In genomic region chr11:70605024-70605566, GRCm38 (mm10) we compare ENCODE assay signal across 8 mouse cellular contexts. TPM values are rescaled to one million over a fixed set of nuclear protein-coding genes. Genes with fewer than 3 reads are reported as not detected.
DNase-seq lines count a peak whose midpoint lies in the region.

No protein-coding gene starts in this region.

- DNase-seq in B cell, adult 2 months, result peak; percentile 84
- DNase-seq in R1 (ENCODE audit: low read depth, low spot score), result peak; percentile 70
- DNase-seq in cerebellum, adult 9-11 months, result peak; percentile 74
- DNase-seq in gastrocnemius, postnatal 25 days, result peak; percentile 42
- DNase-seq in layer of hippocampus, adult 11-12 months (ENCODE audit: low spot score), result peak; percentile 82
- peak; percentile 80 for DNase-seq in lung, postnatal 25 days (ENCODE audit: low spot score)
- peak; percentile 64 to 80 for DNase-seq in right cerebral cortex, adult 2 months (ENCODE audit: low spot score in 2 of 2)
- peak; percentile 76 for DNase-seq in urinary bladder, postnatal 14 days (ENCODE audit: low spot score)

RNA-seq across cellular contexts. Expression of gene 4930544D05Rik, which starts 10.6 kb away (rescaled TPM):
- total RNA-seq in gastrocnemius, postnatal 25 days (2021), result not detected

RNA-seq across cellular contexts. Expression of gene Chrne, which starts 13.9 kb away (rescaled TPM):
- 10 to 100 TPM; 22.6 to 24.7 TPM for total RNA-seq in gastrocnemius, postnatal 25 days (2021)

RNA-seq across cellular contexts. Expression of gene Gp1ba, which starts 33.8 kb away (rescaled TPM):
- not detected for total RNA-seq in gastrocnemius, postnatal 25 days (2021)

RNA-seq across cellular contexts. Expression of gene Rnf167, which starts 41.9 kb away (rescaled TPM):
- total RNA-seq in gastrocnemius, postnatal 25 days (2021), result 10 to 100 TPM; 29.5 to 32.6 TPM

RNA-seq across cellular contexts. Expression of gene Slc25a11, which starts 42.2 kb away (rescaled TPM):
- 100 to 1,000 TPM; 307 to 310 TPM for total RNA-seq in gastrocnemius, postnatal 25 days (2021)

Comparison
In these comparisons a context has a peak if more than half of its experiments do, and no peak if none do; other contexts are left out.
1. Peak in every context shown above with its lines: DNase-seq.